Mouse (Mus musculus) kidney, postnatal 0 days (tissue): ENCODE results near the gene Obp2a. TPM values are rescaled to one million over a fixed set of nuclear protein-coding genes. Genes with fewer than 3 reads are reported as not detected.
"Not testable (repeated sequence)": the region's sequence is repeated elsewhere in the genome, so short reads cannot be mapped to it uniquely, and the experiment has no call there.

Experiments
- ATAC-seq: fragments of 200-750 bp; cut with Nextera tagmentation; replicated peaks from 2 replicates; pipeline ENCODE4 v1.8.0; 2017; ENCODE audit warnings: low read depth, moderate number of reproducible peaks, moderate TSS enrichment, moderate library complexity; ENCODE audit not compliant: low FRiP score
- DNase-seq: peaks from one replicate; pipeline ENCODE4 v3.0.0-alpha.2; 2016; ENCODE audit warnings: low spot score
- H3K27ac ChIP-seq: fragments of 300-500 bp; sonication (generic); 2 replicates; pipeline ENCODE4 v1.5.1; 2014; ENCODE audit warnings: mild to moderate bottlenecking
- H3K27me3 ChIP-seq: fragments of 300-500 bp; sonication (generic); 2 replicates; pipeline ENCODE4 v1.6.1; 2014; ENCODE audit warnings: low read length, mixed read lengths; ENCODE audit not compliant: insufficient read depth
- H3K36me3 ChIP-seq: fragments of 300-500 bp; sonication (generic); 2 replicates; pipeline ENCODE4 v1.6.1; 2014; ENCODE audit warnings: low read length, mixed read lengths; ENCODE audit not compliant: insufficient read depth
- H3K4me1 ChIP-seq: fragments of 300-500 bp; sonication (generic); replicated peaks from 2 replicates; pipeline ENCODE4 v1.6.1; 2014; ENCODE audit warnings: antibody characterized with exemption, low read length, mixed read lengths; ENCODE audit not compliant: insufficient read depth
- H3K4me2 ChIP-seq: fragments of 300-500 bp; sonication (generic); 2 replicates; pipeline ENCODE4 v1.6.1; 2014; ENCODE audit warnings: mild to moderate bottlenecking, low read length, moderate library complexity, mixed read lengths
- H3K4me3 ChIP-seq: fragments of 300-500 bp; sonication (generic); replicated peaks from 2 replicates; pipeline ENCODE4 v1.5.1; 2014; ENCODE audit warnings: low read depth, low read length
- H3K9ac ChIP-seq: fragments of 300-500 bp; sonication (generic); 2 replicates; pipeline ENCODE4 v1.6.1; 2014; ENCODE audit warnings: low read depth, low read length
- H3K9me3 ChIP-seq: fragments of 300-500 bp; sonication (generic); replicated peaks from 2 replicates; pipeline ENCODE4 v1.6.1; 2016; ENCODE audit warnings: low read length, inconsistent platforms, mixed read lengths
- CTCF ChIP-seq: IDR thresholded peaks from 2 replicates; pipeline ENCODE4 v1.5.1; 2016; ENCODE audit warnings: antibody characterized with exemption, low read depth, mild to moderate bottlenecking, moderate library complexity
- WGBS: fragments of 180-500 bp; shearing (Covaris S2); extraction: QIAGEN DNeasy Blood & Tissue Kit; methylation state at CpG from one replicate; pipeline ENCODE4 v1.1.7; 2014; 5-methylcytosine and 5-hydroxymethylcytosine counted together
- polyA plus RNA-seq: library from polyadenylated mRNA; unstranded; fragments of >200 nt; fragmentation: Nextera tagmentation; extraction: Ambion mirVana; gene quantifications from 2 replicates; pipeline ENCODE4 v1.2.1, GENCODE M21; 2015

Gene Obp2a
- polyA plus RNA-seq: 0.37 TPM in 1 of 2 replicates, not detected in the other

DNA sequence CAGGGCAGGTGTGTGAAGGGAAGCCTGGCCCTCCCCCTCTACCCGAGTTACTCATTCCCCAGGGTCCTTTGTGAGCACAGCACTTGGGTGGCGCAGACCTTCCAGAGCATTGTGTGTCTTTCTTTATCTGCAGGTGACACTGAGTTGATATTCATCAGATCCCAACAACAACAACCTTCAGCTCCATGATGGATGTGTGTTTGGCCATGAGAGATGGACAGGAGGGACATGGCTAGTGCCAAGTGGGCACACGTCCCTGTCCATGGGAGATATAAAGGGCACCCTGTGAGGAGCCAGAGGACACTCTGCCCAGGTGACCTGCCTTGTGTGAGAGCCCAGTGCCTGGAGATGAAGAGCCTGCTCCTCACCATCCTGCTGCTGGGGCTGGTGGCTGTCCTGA is at the start of gene Obp2a:
Gene Obp2a (plus strand): TSS at position 301 of the 400 bp plus-strand sequence.
- 91% methylated on average over 3 of the region's 3 CpGs for WGBS
- not testable (repeated sequence) for H3K4me1 ChIP-seq, ATAC-seq, H3K9me3 ChIP-seq, H3K36me3 ChIP-seq, H3K4me2 ChIP-seq, H3K9ac ChIP-seq, DNase-seq, H3K4me3 ChIP-seq, H3K27me3 ChIP-seq, H3K27ac ChIP-seq

DNA sequence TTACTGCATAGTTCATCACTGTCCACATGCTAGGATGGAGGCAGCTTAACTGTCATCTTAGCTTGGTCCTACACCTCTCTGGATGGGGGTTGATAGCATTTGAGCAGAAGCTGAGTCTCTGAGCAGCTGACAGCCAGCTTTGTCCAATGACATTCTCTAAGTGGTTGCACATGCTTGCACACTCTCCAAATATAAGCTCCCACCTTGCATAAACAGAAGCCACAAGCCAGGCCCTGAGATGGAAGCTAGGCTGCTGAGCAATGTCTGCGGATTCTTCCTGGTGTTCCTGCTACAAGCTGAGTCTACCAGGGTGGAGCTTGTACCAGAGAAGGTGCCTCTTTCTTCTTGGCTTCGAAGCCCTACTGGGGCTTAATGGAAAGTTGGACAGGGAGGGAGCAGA is 46.9 kb upstream of the Obp2a start, which contains the start of gene Lcn8:
Gene Lcn8 (plus strand): TSS at position 219 of the 400 bp plus-strand sequence.
- no peak for TF ChIP-seq CTCF
- Histone ChIP-seq H3K27me3 (no peaks in the 10 kb centered on the region), H3K9ac (0 out of 2 replicates have a peak within 1 kb of the TSS, but pooled peaks have one; percentile 13), H3K27ac (no peak within 1 kb of the TSS), H3K9me3 (no peaks in the 10 kb centered on the region), H3K4me3 (no peak within 1 kb of the TSS), H3K36me3 (no peaks in the 10 kb centered on the region), H3K4me1 (no peaks in the 10 kb centered on the region), H3K4me2 (no peak within 1 kb of the TSS)
- ATAC-seq (no peak), DNase-seq (no peak)
- 86% methylated on average over 2 of the region's 2 CpGs for WGBS

DNA sequence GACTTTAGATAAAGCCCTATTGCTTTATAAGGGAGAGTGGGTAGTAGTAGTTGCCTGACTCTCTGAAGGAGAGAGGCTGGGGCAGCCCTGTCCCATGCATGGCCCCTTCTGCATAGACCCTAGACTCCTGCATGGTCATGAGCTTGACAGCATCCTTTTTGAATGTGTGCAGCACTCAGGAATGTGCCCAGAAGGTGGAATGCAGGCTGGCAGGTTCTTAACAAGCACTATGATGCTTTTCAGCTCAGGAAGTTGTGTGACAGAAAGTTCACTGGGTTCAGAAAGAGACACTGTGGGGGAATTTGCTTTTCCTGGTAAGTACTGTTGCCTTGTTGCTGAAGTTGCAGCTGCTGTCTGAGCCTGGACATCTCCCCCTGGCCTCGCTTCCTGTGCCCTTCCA is 45.3 kb upstream of the Obp2a start:
- H3K27ac ChIP-seq: no peak overlapping the region
- no peak for ATAC-seq
- 39% methylated on average over 1 of the region's 1 CpGs for WGBS
- H3K27me3 ChIP-seq: no peaks in the 10 kb centered on the region
- no peak overlapping the region for H3K4me3 ChIP-seq
- no peak overlapping the region for H3K9ac ChIP-seq
- H3K9me3 ChIP-seq: no peaks in the 10 kb centered on the region
- H3K4me2 ChIP-seq: no peak overlapping the region
- H3K4me1 ChIP-seq: no peaks in the 10 kb centered on the region
- no peak for TF ChIP-seq CTCF
- peak; percentile 15 for DNase-seq
- H3K36me3 ChIP-seq: no peaks in the 10 kb centered on the region

DNA sequence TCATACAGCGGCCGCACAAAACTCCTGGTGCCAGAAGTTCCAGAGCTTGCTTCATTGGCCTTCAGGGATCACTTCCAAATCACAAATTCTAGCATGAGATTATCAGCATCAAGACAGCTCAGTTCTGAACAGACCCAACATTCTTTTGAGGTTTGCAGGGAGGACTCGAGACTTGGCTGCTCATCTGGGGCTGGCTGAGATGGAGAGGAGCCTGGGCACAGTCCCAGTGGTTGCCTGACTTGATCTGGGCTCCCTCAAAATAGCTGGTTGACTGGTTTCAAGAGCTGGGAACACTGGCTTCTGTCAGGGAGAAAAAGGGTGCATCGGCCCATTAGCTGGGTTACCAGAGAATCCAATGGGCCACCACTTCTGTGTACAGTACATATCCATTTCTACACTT is 43.2 kb upstream of the Obp2a start:
- Histone ChIP-seq H3K27me3 (no peaks in the 10 kb centered on the region), H3K4me3 (no peak overlapping the region), H3K9me3 (no peaks in the 10 kb centered on the region), H3K4me2 (no peak overlapping the region), H3K4me1 (no peaks in the 10 kb centered on the region), H3K36me3 (no peaks in the 10 kb centered on the region), H3K27ac (no peak overlapping the region), H3K9ac (no peak overlapping the region)
- WGBS: 87% methylated on average over 4 of the region's 4 CpGs
- no peak for TF ChIP-seq CTCF
- DNase-seq (no peak), ATAC-seq (no peak)

DNA sequence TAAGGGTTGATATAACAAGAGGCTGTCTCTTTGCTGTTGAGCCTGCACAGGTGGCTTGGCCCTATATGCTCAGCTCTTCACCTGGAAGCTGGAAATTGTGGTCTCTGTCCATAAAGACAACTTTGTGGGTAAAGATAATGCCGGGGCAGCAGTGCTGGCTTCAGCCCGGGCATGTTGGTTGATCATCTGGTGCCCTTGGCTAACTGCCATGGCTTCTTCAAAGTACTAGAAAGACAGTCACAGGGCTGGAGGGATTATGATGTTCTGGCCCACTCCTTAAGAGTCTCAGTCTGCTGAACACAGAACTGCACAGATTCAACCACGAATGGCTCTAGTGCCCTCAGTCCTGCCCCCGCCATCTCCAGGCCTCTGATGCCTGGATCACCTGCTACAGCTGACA is 42.6 kb upstream of the Obp2a start:
- Histone ChIP-seq H3K4me1 (no peaks in the 10 kb centered on the region), H3K27ac (no peak overlapping the region), H3K9me3 (no peaks in the 10 kb centered on the region), H3K27me3 (no peaks in the 10 kb centered on the region), H3K9ac (no peak overlapping the region), H3K4me2 (no peak overlapping the region), H3K36me3 (no peaks in the 10 kb centered on the region), H3K4me3 (no peak overlapping the region)
- ATAC-seq (no peak), DNase-seq (no peak)
- 72% methylated on average over 4 of the region's 4 CpGs for WGBS
- TF ChIP-seq CTCF: no peak

GRCm38 (mm10) chr2:25657652-25658051 is 42.2 kb upstream of the Obp2a start, which contains the start of gene Lcn5:
Lcn5 (plus strand) TSS chr2:25657952.
- H3K27ac ChIP-seq: no peak within 1 kb of the TSS
- no peak within 1 kb of the TSS for H3K4me3 ChIP-seq
- DNase-seq (no peak), ATAC-seq (no peak)
- H3K4me2 ChIP-seq: no peak within 1 kb of the TSS
- no peaks in the 10 kb centered on the region for H3K27me3 ChIP-seq
- no peaks in the 10 kb centered on the region for H3K36me3 ChIP-seq
- H3K9me3 ChIP-seq: no peaks in the 10 kb centered on the region
- TF ChIP-seq CTCF: no peak
- H3K4me1 ChIP-seq: no peaks in the 10 kb centered on the region
- no peak within 1 kb of the TSS for H3K9ac ChIP-seq

DNA sequence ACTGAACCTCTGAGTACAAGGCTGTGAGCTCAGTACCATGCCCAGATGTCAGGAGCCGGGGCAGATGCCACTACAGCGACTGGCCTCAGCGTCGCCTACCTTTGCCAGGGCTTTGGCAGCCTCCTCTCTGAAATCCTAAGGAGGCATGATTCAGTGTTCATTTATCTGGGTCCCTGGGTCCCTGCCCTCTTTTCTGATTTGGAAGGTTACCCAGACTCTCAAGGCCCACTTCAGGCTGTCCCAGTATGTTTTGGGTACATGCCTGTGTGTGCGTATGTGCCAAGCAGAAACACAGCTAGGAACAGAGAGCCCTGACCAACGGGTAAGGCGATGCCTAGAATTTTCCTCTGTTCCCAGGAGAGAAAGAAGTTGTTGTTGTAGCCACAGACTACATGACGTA is 39.6 kb upstream of the Obp2a start:
- WGBS: 78% methylated on average over 8 of the region's 8 CpGs
- no peaks in the 10 kb centered on the region for H3K36me3 ChIP-seq
- TF ChIP-seq CTCF: no peak
- no peak overlapping the region for H3K4me3 ChIP-seq
- H3K4me2 ChIP-seq: no peak overlapping the region
- no peak overlapping the region for H3K9ac ChIP-seq
- H3K4me1 ChIP-seq: no peaks in the 10 kb centered on the region
- no peaks in the 10 kb centered on the region for H3K27me3 ChIP-seq
- H3K27ac ChIP-seq: no peak overlapping the region
- H3K9me3 ChIP-seq: no peaks in the 10 kb centered on the region
- no peak for ATAC-seq
- no peak for DNase-seq
